Mouse (Mus musculus) ES-E14 (cell line): ENCODE measurements at regions not wholly inside any gene's neighbourhood (a gene's known extent, or its start where the extent isn't known, plus 50 kb on each side); places are given as distances from the start of the nearest gene placed in this dataset.

Source experiments
- DNase-seq: peaks from one replicate; pipeline ENCODE4 v3.0.0-alpha.2; 2013; ENCODE audit warnings: low read depth, low spot score
- H3K27ac ChIP-seq: 2 replicates; pipeline ENCODE4 v1.5.1; 2012; ENCODE audit warnings: low read depth, mild to moderate bottlenecking, low read length, moderate library complexity, mixed read lengths; ENCODE audit not compliant: poor library complexity, insufficient read depth, severe bottlenecking
- H3K36me3 ChIP-seq: 2 replicates; pipeline ENCODE4 v1.6.1; 2012; ENCODE audit warnings: mild to moderate bottlenecking, low read length, moderate library complexity, mixed read lengths; ENCODE audit not compliant: control insufficient read depth, poor library complexity, insufficient read depth, severe bottlenecking
- H3K4me1 ChIP-seq, 2 experiments: fragments of 150-350 bp in 1 of 2; sonication (generic) in 1 of 2; 2 replicates each; pipeline ENCODE4 v1.6.1; 2012; ENCODE audit warnings: low read length in 2 of 2, mild to moderate bottlenecking in 1 of 2, mixed read lengths in 1 of 2; ENCODE audit not compliant: control insufficient read depth in 2 of 2, insufficient read depth in 2 of 2, poor library complexity in 1 of 2
- H3K4me3 ChIP-seq, 2 experiments: fragments of 150-350 bp in 1 of 2; sonication (generic) in 1 of 2; 2 replicates each; pipeline ENCODE4 v1.5.1; 2012; ENCODE audit warnings: low read length in 2 of 2, low read depth in 1 of 2, mild to moderate bottlenecking in 1 of 2, mixed read lengths in 1 of 2; ENCODE audit not compliant: insufficient read depth in 1 of 2, poor library complexity in 1 of 2, severe bottlenecking in 1 of 2
- H3K9ac ChIP-seq: 2 replicates; pipeline ENCODE4 v1.6.1; 2012; ENCODE audit warnings: low read depth, mild to moderate bottlenecking, low read length, mixed read lengths; ENCODE audit not compliant: poor library complexity, insufficient read depth, severe bottlenecking
- H3K9me3 ChIP-seq: fragments of 150-350 bp; sonication (generic); 2 replicates; pipeline ENCODE4 v1.6.1; 2012; ENCODE audit warnings: low read depth, mild to moderate bottlenecking, low read length; ENCODE audit not compliant: control insufficient read depth, insufficient read depth
- CHD2 ChIP-seq: IDR thresholded peaks from 2 replicates; pipeline ENCODE4 v1.6.1; 2014; ENCODE audit warnings: mild to moderate bottlenecking, low read depth, low read length, inconsistent platforms
- HCFC1 ChIP-seq: IDR thresholded peaks from 2 replicates; pipeline ENCODE4 v1.6.1; 2012; ENCODE audit warnings: low read length, inconsistent platforms, borderline replicate concordance; ENCODE audit not compliant: insufficient read depth
- MAFK ChIP-seq: IDR thresholded peaks from 2 replicates; pipeline ENCODE4 v1.6.1; 2014; ENCODE audit warnings: mild to moderate bottlenecking, low read depth, low read length, inconsistent platforms; ENCODE audit not compliant: insufficient read depth
- ZC3H11A ChIP-seq: IDR thresholded peaks from 2 replicates; pipeline ENCODE4 v1.6.1; 2012; ENCODE audit warnings: low read depth, mild to moderate bottlenecking, inconsistent platforms, low read length, borderline replicate concordance
- ZNF384 ChIP-seq: IDR thresholded peaks from 2 replicates; pipeline ENCODE4 v1.6.1; 2012; ENCODE audit warnings: low read depth, low read length, inconsistent platforms
- in situ Hi-C, 2 experiments: fragments of 600-800 bp; cut with MboI; formaldehyde crosslinking; loops; one replicate each; pipeline ENCODE4 v1.15.1; 2025; ENCODE audit warnings: low sequenced_read_pairs in 2 of 2, inconsistent platforms in 1 of 2; ENCODE audit not compliant: unreplicated experiment in 2 of 2

GRCm38 (mm10) chr16:39147151-39147550 lies 254.7 kb downstream of the Igsf11 start:
- DNase-seq, result no peak
- in situ Hi-C loops, result no loop called here
- Histone ChIP-seq H3K9me3 (no peaks in the 10 kb centered on the region), H3K36me3 (no peaks in the 10 kb centered on the region), H3K4me3 (no peak overlapping the region), H3K27ac (no peak overlapping the region), H3K4me1 (no peaks in the 10 kb centered on the region), H3K9ac (no peak overlapping the region)
- no peak for TF ChIP-seq MAFK
- no peak for TF ChIP-seq ZC3H11A
- TF ChIP-seq CHD2, result no peak
- no peak for TF ChIP-seq ZNF384
- TF ChIP-seq HCFC1, result no peak

- in situ Hi-C loops, result no loop called here
- Histone ChIP-seq H3K36me3 (no peaks in the 10 kb centered on the region), H3K4me3 (no peak overlapping the region), H3K4me1 (no peaks in the 10 kb centered on the region), H3K9me3 (no peaks in the 10 kb centered on the region), H3K9ac (no peak overlapping the region), H3K27ac (no peak overlapping the region)
- TF ChIP-seq CHD2, result no peak
- TF ChIP-seq HCFC1, result no peak
- TF ChIP-seq ZNF384, result no peak
- TF ChIP-seq ZC3H11A, result no peak
- TF ChIP-seq MAFK, result no peak
- no peak for DNase-seq
Measured at GRCm38 (mm10) chr16:39151325-39152318, 259.2 kb downstream of the Igsf11 start.

DNA sequence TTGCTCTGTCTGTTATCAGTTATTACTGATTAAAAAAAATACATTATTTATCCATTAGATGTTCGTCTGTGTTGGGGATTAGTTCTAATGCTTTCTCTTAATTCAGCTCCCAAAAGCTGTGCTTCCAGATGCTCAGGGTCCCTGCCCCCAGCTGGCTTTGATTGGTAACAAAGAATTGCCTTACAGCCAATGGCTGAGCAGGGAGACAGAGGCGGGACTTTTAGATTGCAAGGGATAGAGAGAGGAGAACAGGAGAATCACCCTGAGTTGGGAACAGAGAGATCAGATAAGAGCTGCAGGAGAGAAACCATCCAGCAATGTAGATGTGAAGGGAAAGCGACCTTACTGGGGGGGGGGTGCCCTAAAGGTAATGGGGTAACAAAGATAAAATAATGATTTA lies 266.4 kb downstream of the Igsf11 start:
- DNase-seq, result no peak
- H3K9me3 ChIP-seq, result no peaks in the 10 kb centered on the region
- in situ Hi-C loops, result no loop called here

DNA sequence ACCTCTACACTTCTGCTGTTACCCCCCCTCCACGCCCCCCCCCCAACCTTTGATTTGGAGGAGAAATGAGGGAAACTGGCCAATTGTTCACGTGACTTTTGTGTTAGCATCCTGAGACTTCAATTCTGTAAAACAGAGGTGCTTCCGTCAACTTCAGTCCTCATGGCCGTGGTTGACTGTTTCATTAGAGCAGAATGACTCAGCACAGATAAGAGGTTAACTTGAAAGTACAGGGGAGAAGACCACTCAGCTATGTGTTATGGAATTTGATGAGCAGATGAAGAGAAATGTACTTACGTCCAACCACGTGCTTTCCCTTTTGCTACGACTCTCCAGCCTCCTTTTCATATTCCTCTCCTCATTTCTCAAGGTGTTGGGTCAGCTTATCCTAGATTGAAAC lies 267.3 kb downstream of the Igsf11 start:
- TF ChIP-seq CHD2, result no peak
- TF ChIP-seq HCFC1, result no peak
- no peak for TF ChIP-seq ZNF384
- TF ChIP-seq ZC3H11A, result no peak
- TF ChIP-seq MAFK, result no peak
- H3K9me3 ChIP-seq, result no peaks in the 10 kb centered on the region
- no peak overlapping the region for H3K4me3 ChIP-seq
- no peak for DNase-seq
- no peak overlapping the region for H3K9ac ChIP-seq
- H3K36me3 ChIP-seq, result no peaks in the 10 kb centered on the region
- in situ Hi-C loops, result no loop called here
- no peak overlapping the region for H3K27ac ChIP-seq
- H3K4me1 ChIP-seq, result no peaks in the 10 kb centered on the region

More for the DNA sequence above, 266.4 kb downstream of the Igsf11 start:
- Histone ChIP-seq H3K4me1 (no peaks in the 10 kb centered on the region), H3K36me3 (no peaks in the 10 kb centered on the region), H3K27ac (no peak overlapping the region), H3K4me3 (no peak overlapping the region), H3K9ac (no peak overlapping the region)
- TF ChIP-seq ZNF384 (no peak), MAFK (no peak), HCFC1 (no peak), CHD2 (no peak), ZC3H11A (no peak)
